Mouse (Mus musculus): ENCODE results near the gene Hectd1. TPM values are rescaled to one million over a fixed set of nuclear protein-coding genes. Genes with fewer than 3 reads are reported as not detected.

The Hectd1 gene
- total RNA-seq, 2 experiments from 2014 or later, result 83.8 to 88.8 TPM

DNA sequence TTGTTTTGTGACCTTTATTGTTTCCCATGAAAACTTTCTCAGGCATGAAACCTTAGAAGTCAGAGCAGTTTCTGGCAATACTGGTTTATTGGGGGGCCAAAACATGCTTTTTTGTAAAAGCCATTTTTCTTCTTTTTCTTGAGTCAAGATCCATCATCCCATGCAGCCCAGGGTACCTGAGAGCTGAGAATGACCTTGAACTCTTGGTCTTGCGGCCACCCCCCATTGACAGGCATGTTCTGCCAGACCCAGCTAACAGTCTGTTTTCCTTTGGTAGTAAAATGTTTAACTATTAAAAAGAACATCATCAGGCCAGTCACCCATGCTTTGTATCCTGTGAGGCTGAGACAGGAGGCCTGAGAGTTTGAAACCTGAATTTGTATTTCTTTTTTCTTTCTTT lies 15.9 kb upstream of the Hectd1 start:
- no peak for DNase-seq (ENCODE audit: low spot score in 2 of 2)
- intact Hi-C loops (cut with DNase I), result no loop called here

DNA sequence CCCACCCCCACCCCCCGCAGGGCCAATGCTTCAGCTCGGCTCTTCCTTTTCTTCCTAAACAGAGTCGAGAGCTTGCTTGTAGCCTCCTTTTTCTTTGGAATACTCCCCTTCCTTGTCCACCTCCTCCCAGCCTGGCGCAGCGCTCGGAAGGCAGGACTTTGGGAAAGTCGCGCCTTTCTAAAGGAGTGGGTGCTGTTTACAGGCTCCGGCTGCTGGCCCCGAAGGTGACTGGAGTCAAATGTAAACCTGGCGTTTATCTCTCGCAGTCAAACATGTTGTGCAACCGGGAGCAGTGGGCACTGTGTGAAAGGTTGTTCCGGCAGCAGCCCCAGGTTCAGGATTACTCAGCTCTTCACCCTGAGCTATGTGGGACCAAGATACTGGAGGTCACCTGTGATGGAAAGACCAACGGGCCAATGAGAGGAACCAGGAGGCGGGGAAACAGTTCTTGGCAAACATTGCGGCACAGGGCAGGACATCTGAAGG lies 15.5 kb upstream of the Hectd1 start:
- peak; percentile 89 for DNase-seq (ENCODE audit: low spot score in 2 of 2)

DNA sequence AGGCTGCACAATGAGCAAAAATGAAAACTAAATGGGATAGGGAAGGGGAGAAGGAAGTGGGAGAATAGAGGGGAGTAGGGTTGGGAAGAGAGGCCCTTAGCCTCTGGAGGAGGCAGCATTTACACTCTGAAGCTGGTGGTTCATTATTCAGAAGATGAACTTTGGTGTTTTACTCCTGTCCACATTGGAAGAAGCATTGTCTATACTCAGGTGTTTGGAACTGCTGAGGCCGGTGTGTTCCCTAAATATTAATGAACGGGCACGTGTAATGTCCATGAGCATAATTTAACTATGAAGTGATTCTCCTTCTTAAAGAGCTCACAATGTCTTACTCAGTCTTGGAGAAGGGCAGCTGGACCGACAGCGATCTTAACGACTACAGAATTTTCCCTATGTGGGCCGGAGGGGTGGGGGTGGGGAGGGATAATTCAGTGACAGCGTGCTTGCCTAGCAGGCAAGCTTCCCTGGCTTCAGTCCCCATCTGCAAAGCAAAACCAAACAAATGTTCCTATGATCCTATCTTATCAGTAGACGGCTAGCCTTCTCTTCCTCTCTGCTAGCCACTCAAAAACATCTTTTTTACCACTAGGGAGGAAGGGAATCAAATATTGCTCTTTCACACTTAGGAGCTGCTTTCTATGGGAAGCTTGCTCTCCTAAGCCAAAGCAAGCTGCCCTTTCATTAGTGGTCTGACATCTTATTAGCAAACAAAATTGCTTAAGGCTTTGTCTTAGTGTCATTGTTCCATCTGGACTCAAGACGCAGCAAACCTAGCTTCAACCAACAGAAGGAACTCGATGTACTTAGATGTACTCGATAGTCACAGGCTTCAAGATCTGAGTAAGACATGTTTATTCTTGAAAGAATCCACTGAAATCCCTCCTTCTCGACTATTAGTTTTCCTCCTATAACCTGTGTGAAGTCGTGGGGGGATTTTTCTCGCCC lies 14.5 kb upstream of the Hectd1 start:
- intact Hi-C loops (cut with DNase I), result no loop called here
- DNase-seq (ENCODE audit: low spot score in 2 of 2), result no peak

More for the DNA sequence above, 15.5 kb upstream of the Hectd1 start:
- intact Hi-C loops (cut with DNase I), result no loop called here

DNA sequence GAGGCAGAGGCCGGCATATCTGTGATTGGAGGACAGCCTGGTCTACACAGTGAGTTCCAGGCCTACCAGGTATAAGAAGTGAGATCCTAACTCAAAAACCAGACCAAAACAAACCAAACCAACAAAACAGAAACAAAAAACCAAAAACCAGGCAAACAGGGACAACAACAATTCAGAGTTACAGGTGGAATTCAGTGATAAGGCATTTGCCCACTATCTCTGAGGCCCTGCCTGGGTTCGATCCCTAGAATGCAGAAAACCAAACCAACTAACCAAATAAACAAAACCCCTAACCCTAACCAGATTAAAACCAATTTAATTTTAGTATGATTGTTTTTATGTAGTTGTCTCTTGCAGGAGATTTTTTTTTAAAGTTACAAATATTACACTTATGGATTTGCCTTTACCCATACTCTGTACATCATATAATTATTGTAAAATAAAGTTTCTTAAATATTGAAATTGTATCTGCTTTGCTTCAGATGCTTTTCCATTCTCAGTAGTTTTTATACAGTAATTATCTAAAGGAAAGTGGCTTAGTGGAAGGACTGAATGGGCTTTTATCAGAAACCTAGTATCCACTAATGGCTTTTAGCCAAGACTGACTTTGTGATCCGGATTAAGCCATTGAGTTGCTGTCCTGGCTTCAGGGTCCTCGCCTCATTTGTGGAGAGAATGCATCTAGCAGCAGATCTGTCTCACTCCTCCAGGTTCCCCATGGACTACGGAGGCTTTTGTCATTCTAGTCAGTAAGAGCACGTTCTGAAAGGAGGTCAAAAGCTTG lies 12.9 kb upstream of the Hectd1 start:
- intact Hi-C loops (cut with DNase I), result no loop called here

DNA sequence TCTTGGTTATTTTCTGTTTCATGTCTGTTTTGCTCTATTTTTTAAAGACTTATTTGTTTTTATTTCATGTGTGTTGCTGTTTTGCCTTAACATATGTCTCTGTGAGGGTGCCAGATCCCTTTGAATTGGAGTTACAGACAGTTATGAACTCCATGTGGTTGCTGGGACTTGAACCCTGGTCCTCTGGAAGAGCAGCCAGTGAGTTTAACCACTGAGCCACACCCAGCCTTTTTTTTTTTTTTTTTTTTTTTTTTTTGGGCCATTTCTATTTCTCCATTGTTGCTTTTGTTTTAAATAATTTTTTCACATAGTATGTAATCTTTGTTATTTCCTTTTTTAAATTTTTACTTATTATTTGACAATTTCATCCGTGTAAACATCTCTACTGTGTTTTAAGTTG lies 10.5 kb upstream of the Hectd1 start:
- intact Hi-C loops (cut with DNase I), result no loop called here
- DNase-seq (ENCODE audit: low spot score in 2 of 2), result no peak

More for the DNA sequence above, 12.9 kb upstream of the Hectd1 start:
- no peak for DNase-seq (ENCODE audit: low spot score in 2 of 2)

DNA sequence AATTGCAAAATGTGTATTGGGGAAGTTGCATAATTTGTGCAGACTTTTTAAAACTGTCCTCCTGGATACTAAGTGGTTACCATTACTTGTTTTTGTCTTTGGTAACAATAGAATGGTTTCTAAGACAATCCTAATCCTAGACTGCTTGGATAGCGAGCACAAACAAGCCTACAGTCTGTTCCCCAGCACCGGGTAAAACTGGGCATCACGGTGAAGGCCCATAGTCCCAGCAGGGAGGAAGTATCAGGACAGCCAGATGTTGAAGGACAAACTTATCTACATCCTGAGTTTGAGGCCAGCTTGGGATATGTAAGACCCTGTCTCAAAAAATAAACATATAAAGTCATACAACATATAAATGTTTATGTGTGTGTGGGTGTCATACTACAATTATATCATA lies 5.9 kb upstream of the Hectd1 start:
- DNase-seq (ENCODE audit: low spot score in 2 of 2), result no peak
- intact Hi-C loops (cut with DNase I), result no loop called here

GRCm38 (mm10) chr12:51831931-51832330 lies 2.6 kb upstream of the Hectd1 start:
- no peak for DNase-seq (ENCODE audit: low spot score in 2 of 2)
- intact Hi-C loops (cut with DNase I), result no loop called here

DNA sequence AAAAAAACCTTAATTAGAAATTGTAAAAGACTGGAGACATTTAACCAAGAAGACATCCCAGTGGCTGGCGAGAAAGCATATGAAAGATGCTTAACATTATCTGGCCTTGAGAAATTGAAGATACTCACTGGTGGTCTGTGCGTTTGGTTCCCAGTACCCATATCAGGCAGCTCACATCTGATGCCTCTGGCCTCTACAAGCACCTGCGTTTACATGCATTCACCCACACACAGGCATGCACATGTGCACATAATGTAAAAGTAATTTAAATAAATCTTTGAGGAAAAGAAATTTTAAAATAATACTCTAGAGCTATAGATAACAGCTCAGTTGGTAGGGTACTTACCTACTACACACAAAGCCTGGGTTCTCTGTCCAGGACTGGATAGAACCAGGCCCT lies 2.0 kb upstream of the Hectd1 start:
- intact Hi-C loops (cut with DNase I), result no loop called here
- no peak for DNase-seq (ENCODE audit: low spot score in 2 of 2)

DNA sequence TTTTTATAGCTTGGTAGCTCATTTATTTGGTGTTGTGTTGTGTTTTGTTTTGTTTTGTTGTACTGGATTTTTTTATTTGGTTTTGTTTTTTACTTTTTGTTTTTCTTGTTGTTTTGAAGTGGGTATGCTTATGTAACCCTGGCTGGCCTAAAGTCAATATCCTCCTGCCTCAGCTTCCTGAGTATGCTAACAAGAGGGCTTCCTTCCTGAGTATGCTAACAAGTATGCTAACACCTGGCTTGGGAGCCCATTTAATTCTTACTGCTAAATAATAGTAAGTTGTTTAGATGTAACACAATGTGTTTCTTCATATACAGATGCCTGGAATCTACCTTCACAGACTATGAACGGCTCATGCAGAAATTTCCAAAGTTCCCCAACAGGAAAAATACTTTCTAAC lies 1.3 kb upstream of the Hectd1 start:
- no peak for DNase-seq (ENCODE audit: low spot score in 2 of 2)
- intact Hi-C loops (cut with DNase I), result no loop called here

GRCm38 (mm10) chr12:51830077-51830402 lies 704 bp upstream of the Hectd1 start:
- no peak for DNase-seq (ENCODE audit: low spot score in 2 of 2)
- intact Hi-C loops (cut with DNase I), result no loop called here

GRCm38 (mm10) chr12:51828716-51829289 lies 533 bp downstream of the Hectd1 start:
- intact Hi-C loops (cut with DNase I), result loop anchor here (10.0 kb wide), 1 partner anchor 176 kb away; the partner anchor contains the start of gene Dtd2
- DNase-seq (ENCODE audit: low spot score in 2 of 2), result peak in 1 of 2 experiments; percentile 36

- DNase-seq (ENCODE audit: low spot score in 2 of 2), result no peak
- intact Hi-C loops (cut with DNase I), result loop anchor here (10.0 kb wide), 1 partner anchor 177 kb away; the partner anchor contains the start of gene Dtd2
Observed at GRCm38 (mm10) chr12:51827958-51828650, 1.2 kb downstream of the Hectd1 start.

DNA sequence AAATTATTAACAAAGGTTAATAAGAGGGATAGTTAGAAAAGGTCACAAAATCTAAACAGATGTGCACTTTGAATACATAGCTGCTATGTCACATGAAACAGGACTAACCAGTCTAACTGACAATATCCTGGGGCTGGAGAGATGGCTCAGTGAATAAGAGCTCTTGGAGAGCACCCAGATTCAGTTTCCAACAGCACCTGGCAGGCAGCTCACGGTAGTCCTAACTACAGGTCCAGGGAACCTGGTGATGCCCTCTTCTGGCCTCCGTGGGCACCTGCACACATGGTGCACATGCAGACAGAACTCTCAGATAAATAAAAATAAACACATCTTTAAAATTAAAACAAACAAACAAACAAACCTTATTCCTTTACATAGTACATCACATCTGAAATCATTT lies 4.0 kb downstream of the Hectd1 start:
- intact Hi-C loops (cut with DNase I), result loop anchor here (10.0 kb wide), 1 partner anchor 179 kb away; the partner anchor contains the start of gene Dtd2
- DNase-seq (ENCODE audit: low spot score in 2 of 2), result no peak

- no peak for DNase-seq (ENCODE audit: low spot score in 2 of 2)
- intact Hi-C loops (cut with DNase I), result loop anchor here (10.0 kb wide), 1 partner anchor 181 kb away; the partner anchor contains the start of gene Dtd2
Observed at GRCm38 (mm10) chr12:51823311-51823710, 6.0 kb downstream of the Hectd1 start.

DNA sequence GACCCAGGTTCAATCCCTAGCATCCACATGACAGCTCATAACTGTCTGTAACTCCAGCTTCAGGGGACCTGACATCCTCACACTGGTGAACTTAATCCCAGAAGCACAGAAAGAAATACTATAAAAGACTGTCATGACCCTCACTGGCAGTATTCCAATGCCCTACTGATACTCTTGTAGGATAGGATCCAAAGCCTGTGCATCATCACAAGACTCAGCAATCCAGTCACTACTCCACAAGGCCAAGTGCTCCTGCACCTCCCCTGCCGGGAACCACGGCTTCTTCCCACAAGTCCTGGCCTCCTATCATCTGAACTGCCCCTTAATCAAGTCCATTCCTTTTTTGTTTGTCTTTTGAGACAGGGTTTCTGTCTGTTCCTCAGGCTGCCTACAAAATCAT lies 6.5 kb downstream of the Hectd1 start:
- no peak for DNase-seq (ENCODE audit: low spot score in 2 of 2)
- intact Hi-C loops (cut with DNase I), result loop anchor here (10.0 kb wide), 1 partner anchor 182 kb away; the partner anchor contains the start of gene Dtd2

DNA sequence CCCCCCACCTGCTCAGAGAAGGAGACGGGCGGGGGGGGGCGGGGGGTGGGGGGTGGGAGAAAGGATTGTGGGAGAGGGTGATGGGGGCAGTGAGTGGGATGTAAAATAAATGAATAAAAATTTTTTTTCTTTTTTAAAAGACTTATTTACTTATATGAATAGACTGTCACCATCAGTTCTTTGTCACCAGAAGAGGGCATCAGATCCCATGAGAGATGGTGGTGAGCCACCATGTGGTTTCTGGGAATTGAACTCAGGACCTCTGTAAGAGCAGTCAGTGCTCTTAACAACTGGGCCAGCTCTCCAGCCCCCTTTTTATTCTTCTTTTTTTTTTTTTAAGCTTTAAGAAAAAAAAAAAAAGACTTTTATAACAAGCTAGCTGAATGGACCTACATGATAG lies 7.1 kb downstream of the Hectd1 start:
- no peak for DNase-seq (ENCODE audit: low spot score in 2 of 2)
- intact Hi-C loops (cut with DNase I), result loop anchor here (10.0 kb wide), 1 partner anchor 183 kb away; the partner anchor contains the start of gene Dtd2

GRCm38 (mm10) chr12:51821256-51821655 lies 8.1 kb downstream of the Hectd1 start:
- intact Hi-C loops (cut with DNase I), result loop anchor here (10.0 kb wide), 1 partner anchor 184 kb away; the partner anchor contains the start of gene Dtd2
- no peak for DNase-seq (ENCODE audit: low spot score in 2 of 2)

GRCm38 (mm10) chr12:51819951-51820498 lies 9.3 kb downstream of the Hectd1 start:
- DNase-seq (ENCODE audit: low spot score in 2 of 2), result no peak
- intact Hi-C loops (cut with DNase I), result loop anchor here (10.0 kb wide), 1 partner anchor 185 kb away; the partner anchor contains the start of gene Dtd2
